Mouse (Mus musculus) lung, adult 10 weeks (tissue): ENCODE measurements around the gene Man2c1. TPM values are rescaled to one million over a fixed set of nuclear protein-coding genes. Genes with fewer than 3 reads are reported as not detected.

Experiments used
- polyA plus RNA-seq: library from polyadenylated mRNA; stranded (reverse); fragments of 350-450 nt; fragmentation: Illumina TruSeq; extraction: RNeasy Lipid Tissue Mini Kit (QIAGEN cat#74804); gene quantifications from one replicate; pipeline ENCODE4 v1.2.3, GENCODE M21; 2014; ENCODE audit warnings: low read depth, low replicate concordance; ENCODE audit not compliant: insufficient read depth

Gene Man2c1
- 46.6 TPM for polyA plus RNA-seq

GRCm38 (mm10) chr9:57130577-57131433 is at the start of gene Man2c1:
TSS of gene Man2c1 (plus strand) at chr9:57130690.

GRCm38 (mm10) chr9:57148144-57148878 is 17.8 kb downstream of the Man2c1 start, which contains the start of gene Neil1:
TSS of gene Neil1 (minus strand) at chr9:57148305.

GRCm38 (mm10) chr9:57158013-57158470 is 27.6 kb downstream of the Man2c1 start, which contains the start of gene Commd4:
TSS of gene Commd4 (minus strand) at chr9:57158331.

Other genes with a start within 250 kb of the Man2c1 start
- 11.3 TPM for gene Snx33, start 202.3 kb upstream of the Man2c1 start, polyA plus RNA-seq
- gene Imp3, start 193.2 kb upstream of the Man2c1 start, polyA plus RNA-seq, result 99.3 TPM
- gene Snupn, start 179.8 kb upstream of the Man2c1 start, polyA plus RNA-seq, result 11.3 TPM
- gene Ptpn9, start 135.8 kb upstream of the Man2c1 start, polyA plus RNA-seq, result 15.0 TPM
- gene Sin3a, start 58.6 kb upstream of the Man2c1 start, polyA plus RNA-seq, result 13.1 TPM
- gene Neil1, start 17.6 kb downstream of the Man2c1 start, polyA plus RNA-seq, result 5.2 TPM
- gene Commd4, start 27.6 kb downstream of the Man2c1 start, polyA plus RNA-seq, result 52.7 TPM
- gene Trcg1, start 105.9 kb downstream of the Man2c1 start, polyA plus RNA-seq, result not detected
- 9.8 TPM for gene 1700017B05Rik, start 131.9 kb downstream of the Man2c1 start, polyA plus RNA-seq